Mouse (Mus musculus) mouse embryonic stem cell (cell line): ENCODE data around the gene Dusp28.

Source experiments
- in situ Hi-C, 2 experiments: fragments of 300-500 bp; cut with MboI; formaldehyde crosslinking; loops; 1 replicate in 1 of 2; 3 replicates in 1 of 2; pipeline ENCODE4 v1.14.3; 2019 to 2020; ENCODE audit warnings: low sequenced_read_pairs in 2 of 2, low pct_unique_long_range_greater_than_20kb in 1 of 2, mixed read lengths in 1 of 2; ENCODE audit not compliant: unreplicated experiment in 1 of 2

Gene Dusp28

GRCm38 (mm10) chr1:92903627-92904026 is 3.2 kb upstream of the Dusp28 start:
- in situ Hi-C loops = no loop called here

DNA sequence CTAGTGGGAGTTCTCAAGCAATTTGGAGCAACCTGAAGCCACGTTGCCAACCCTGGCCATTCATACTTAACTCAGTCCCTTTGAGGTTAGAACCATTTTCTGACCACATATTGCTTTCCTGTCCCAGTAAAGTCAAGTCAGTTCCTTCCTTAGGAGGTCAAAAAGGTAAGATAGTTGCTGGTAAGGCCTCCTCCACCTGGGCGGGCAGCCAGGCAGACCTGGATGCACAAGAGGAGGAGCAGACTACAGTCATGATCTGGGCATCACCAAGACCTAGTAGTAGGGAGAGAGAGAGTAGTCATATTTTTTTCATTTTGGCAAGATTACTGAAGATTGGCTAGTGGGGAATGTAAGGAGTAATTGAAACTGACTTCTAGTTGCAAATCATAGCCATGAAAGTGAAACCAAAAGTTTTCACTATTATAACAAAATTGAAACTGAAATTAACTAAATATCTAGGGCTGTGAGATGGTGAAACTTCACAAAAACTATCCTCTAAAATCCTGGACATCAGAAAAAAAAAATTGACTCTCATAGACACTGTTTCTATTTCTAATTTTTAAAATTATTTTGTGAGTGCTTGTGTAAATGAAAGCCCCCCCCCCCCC is 974 bp upstream of the Dusp28 start:
- in situ Hi-C loops = no loop called here

- in situ Hi-C loops = no loop called here
Observed at GRCm38 (mm10) chr1:92907632-92908360, 1.0 kb downstream of the Dusp28 start.

DNA sequence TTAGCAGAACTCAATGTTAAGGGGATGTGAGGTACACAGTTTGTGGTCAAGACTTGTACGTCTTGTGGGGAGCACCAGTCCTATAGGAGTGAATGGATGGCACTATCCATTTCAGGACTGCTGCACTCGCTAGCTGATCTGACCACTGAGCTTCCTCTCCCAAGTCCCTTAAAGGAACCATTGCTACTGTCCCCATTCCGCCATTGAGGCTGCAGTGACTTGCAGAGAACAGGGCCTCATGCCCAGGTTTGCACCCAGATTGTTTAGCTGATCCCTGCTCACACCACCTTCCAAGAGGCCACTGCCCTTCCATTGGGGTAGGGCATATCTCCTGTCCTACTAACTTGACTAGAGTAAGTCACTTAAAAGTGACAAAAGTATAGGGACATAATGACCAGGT is 1.9 kb downstream of the Dusp28 start:
- in situ Hi-C loops = no loop called here

GRCm38 (mm10) chr1:92909068-92909467 is 2.3 kb downstream of the Dusp28 start:
- in situ Hi-C loops = no loop called here

GRCm38 (mm10) chr1:92910239-92910885 is 3.6 kb downstream of the Dusp28 start, which contains the start of gene Rnpepl1:
Gene Rnpepl1 (plus strand): TSS chr1:92910783.
- in situ Hi-C loops = no loop called here

GRCm38 (mm10) chr1:92910925-92911720 is 4.3 kb downstream of the Dusp28 start:
- in situ Hi-C loops = no loop called here

DNA sequence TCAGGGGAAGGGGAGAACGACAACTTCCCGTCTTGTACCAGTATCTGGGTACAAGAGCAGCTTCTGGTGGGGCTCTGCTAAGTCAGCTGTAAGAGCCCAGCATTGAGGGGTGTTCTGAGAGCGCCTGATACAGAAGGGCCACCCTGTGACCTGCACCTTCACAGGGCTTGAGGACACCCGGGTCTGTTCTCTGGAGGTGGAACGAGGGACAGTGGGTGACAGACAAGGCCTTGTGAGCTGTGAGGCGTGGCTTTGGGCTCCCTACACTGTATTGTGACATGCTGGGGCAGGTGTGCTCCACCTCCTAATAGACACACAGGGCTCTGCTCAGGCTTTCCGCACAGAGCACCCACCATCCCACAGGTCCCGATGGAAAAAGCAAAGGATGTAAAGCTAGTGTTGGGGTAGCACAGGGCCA is 4.9 kb downstream of the Dusp28 start:
- in situ Hi-C loops = no loop called here

DNA sequence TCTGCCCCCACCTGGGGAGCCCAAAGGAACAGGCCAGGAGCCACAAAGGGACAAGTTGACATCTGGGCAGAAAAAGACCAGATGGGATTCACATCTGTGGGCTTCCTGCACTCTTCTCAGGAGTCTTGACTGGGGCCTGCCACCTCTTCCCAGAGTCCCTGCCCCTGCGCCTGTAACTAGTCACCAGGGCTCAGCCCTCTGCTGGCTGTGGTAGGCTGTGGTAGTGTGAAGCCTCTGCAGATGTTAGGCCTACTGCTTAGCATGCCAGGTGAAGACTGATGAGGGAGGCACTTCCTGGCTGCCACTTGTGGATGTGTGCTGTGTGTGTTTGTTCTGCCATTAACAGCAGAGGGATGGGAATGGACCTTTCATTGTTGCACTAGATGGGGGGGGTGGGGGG is 5.5 kb downstream of the Dusp28 start:
- in situ Hi-C loops = no loop called here

- in situ Hi-C loops = no loop called here
Observed at GRCm38 (mm10) chr1:92914239-92914638, 7.5 kb downstream of the Dusp28 start.

DNA sequence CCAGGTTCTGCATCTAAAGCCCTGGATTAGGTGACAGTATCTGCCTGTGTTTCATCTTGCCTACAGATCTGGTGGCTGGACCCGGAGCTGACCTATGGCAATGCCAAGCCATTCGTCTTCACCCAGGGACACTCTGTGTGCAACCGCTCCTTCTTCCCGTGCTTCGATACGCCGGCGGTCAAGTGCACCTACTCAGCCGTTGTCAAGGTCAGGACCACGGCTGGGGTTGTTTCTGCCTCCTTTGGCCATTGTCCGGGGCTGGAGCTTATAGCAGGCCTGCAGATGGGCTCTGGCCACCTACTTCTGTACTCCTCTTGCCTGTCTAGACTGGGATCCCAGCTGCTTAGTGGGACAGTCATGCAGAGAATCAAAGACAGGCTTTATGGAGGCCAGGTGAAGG is 8.2 kb downstream of the Dusp28 start:
- in situ Hi-C loops = no loop called here

DNA sequence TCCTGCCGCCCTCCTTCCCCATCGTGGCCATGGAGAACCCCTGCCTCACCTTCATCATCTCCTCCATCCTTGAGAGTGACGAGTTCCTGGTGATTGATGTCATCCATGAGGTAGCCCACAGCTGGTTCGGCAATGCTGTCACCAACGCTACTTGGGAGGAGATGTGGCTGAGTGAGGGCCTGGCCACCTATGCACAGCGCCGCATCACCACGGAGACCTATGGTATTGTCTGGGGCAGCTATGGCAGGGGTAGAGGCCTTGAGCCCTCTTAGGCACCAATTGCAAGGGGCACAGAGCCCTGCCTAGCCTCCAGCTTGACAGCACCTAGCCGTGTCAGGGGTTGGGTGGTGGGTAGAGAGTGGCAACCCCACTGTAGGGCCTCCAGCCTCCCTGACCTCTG is 9.9 kb downstream of the Dusp28 start:
- in situ Hi-C loops = no loop called here

DNA sequence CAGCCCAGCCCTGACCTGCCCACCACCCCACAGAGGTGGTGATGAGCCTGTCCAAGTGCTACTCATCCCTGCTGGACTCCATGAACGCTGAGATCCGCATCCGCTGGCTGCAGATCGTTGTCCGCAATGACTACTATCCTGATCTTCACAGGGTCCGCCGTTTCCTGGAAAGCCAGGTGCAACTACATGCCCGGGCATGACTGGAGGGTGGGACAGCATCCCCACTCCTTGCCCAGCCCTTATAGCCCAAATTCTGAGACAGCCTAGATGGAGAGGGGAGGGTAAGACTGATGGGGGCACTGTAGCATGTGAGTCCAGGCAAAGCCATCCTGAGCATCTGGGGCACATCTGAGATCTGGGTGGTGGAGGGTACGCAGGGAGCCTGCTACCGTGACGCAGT is 12.4 kb downstream of the Dusp28 start:
- in situ Hi-C loops = no loop called here

DNA sequence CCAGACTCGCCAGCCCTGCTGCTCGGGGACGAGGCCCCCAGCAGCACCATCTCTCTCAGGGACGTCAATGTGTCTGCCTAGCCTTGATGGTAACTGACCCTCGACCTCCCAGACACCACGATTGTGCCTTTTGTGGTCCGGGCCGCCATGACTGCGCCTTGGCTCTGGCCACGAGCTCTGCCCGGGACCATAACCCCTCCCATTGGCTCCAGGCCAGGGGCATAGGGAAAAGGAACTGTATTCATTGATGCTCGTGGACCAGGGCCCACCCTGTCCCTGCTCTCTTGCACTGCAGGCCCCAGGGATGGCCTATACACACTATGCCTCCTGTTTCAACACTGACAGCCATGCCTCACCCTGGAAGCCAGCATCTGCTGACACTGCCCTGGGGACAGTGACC is 13.0 kb downstream of the Dusp28 start:
- in situ Hi-C loops = no loop called here

DNA sequence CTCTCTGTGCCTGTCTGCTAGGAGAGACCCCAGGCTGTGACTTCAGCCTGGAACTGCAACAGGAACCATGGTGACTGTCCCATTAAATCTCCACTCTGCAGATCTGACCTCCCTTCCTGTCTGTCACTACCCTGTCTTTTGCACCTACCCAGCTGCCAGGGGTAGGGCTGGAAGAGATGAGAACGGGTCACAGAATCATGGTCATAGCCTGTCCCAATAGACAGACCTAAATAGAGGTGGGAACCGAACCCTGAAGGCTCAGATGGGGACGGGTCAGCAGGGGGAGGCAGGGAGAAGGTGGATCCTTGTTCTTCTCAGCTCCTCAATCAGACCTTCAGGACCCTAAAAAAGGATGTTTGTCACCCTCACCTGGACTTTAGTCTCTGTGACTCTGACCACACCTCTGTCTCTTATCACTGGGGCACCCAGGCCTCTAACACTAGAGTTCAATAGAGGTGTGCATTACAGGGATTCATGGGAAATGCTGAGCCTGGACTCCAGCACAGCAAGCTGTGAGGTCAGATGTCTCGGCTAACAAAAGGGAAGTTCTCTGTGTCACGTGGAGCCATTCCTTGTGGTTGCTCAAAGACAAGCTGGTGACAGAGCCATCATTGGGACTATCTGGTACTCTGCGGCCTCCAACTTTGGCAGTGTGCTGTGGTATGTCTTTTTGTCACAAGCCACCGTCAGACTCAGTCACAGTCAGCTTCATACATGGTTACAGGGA is 13.9 kb downstream of the Dusp28 start:
- in situ Hi-C loops = no loop called here

DNA sequence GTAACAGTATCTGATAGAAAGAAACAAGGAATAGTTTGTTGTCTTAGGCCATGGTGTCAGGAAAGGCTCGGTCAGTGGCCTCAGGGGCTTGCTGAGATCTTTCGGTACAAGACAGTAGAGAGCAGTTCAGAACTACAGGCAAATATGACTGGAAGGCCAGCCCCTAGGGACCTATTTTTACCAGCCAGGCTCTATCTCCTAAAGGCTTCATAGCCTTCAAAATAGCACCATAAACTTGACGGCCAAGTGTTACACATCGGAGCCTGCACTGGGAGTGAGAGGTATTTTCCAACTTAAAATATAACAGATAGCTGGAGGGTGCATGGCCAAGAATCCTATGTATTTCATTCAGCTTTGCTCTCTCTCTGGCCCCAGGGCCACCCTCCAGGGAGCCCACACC is 14.7 kb downstream of the Dusp28 start:
- in situ Hi-C loops = no loop called here

- in situ Hi-C loops = no loop called here
Observed at GRCm38 (mm10) chr1:92930171-92930706, 23.5 kb downstream of the Dusp28 start.

GRCm38 (mm10) chr1:92933611-92934010 is 26.8 kb downstream of the Dusp28 start:
- in situ Hi-C loops = no loop called here
